Mouse (Mus musculus) adrenal gland, postnatal 14 days (tissue): ENCODE data around the gene Trem2. TPM values are rescaled to one million over a fixed set of nuclear protein-coding genes. Genes with fewer than 3 reads are reported as not detected.
"Not testable (repeated sequence)": the region's sequence is repeated elsewhere in the genome, so short reads cannot be mapped to it uniquely, and the experiment has no call there.

Source experiments
- DNase-seq: peaks from one replicate; pipeline ENCODE4 v3.0.0; 2021; ENCODE audit warnings: mixed read lengths
- long read RNA-seq, 2 experiments: library from polyadenylated mRNA; stranded (forward); transcript quantifications; one replicate each; pipeline ENCODE4 v2.0.0; 2021
- total RNA-seq: library from RNA; stranded (reverse); gene quantifications from 2 replicates; pipeline ENCODE4 v1.2.3, GENCODE M21; 2021

Gene Trem2
- 2.1 and 2.4 TPM in 2 replicates for total RNA-seq
- long read RNA-seq, experiment 1, partial matches to known transcripts, result 0 of 2 reads
- long read RNA-seq, experiment 1, other reads (novel, unspliced or antisense), result 0 of 2 reads
- long read RNA-seq, experiment 2, partial matches to known transcripts, result 0 of 3 reads
- long read RNA-seq, experiment 2, other reads (novel, unspliced or antisense), result 0 of 3 reads

DNA sequence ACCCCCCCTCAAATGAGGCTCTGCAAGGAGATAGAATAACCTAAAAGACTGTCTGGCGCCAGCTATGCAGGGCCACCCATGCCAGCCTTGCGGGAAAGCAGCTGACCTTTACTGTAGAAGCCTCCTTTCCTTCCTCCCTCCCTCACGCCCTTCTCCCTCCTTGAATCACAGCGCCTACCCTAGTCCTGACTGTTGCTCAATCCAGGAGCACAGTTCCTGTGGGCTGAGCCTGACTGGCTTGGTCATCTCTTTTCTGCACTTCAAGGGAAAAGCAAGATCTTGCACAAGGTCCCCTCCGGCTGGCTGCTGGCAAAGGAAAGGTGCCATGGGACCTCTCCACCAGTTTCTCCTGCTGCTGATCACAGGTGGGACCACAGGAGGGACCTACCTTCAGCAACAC lies at the start of gene Trem2:
Trem2 (plus strand) TSS at position 171 of the 400 bp plus-strand sequence.
- DNase-seq, result peak; percentile 64

GRCm38 (mm10) chr17:48299203-48299602 lies 47.0 kb upstream of the Trem2 start, which contains the start of gene Treml2:
TSS of gene Treml2 (plus strand) at chr17:48299498.
- DNase-seq, result no peak

DNA sequence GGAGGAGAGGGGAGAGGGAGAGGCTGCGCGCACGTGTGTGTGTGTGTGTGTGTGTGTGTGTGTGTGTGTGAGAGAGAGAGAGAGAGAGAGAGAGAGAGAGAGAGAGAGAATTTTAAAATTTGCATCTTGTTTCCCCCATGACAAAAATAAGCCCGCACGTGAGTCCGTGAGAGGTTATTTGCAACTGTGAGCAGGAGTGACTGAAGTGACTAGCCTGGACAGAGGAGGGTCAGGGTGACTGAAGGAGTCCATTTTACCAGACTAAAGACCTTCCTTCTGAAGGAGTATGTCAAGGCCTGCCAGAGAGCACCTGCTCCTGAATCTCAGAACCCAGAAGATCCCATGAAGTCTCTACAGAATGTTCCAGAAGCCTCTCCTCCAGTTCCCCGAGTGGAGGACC lies 46.4 kb upstream of the Trem2 start:
- DNase-seq, result no peak

- peak; percentile 11 for DNase-seq
Measured at GRCm38 (mm10) chr17:48300199-48300598, 46.0 kb upstream of the Trem2 start.

GRCm38 (mm10) chr17:48300861-48301260 lies 45.3 kb upstream of the Trem2 start:
- no peak for DNase-seq

- DNase-seq, result no peak
Measured at GRCm38 (mm10) chr17:48301792-48302191, 44.4 kb upstream of the Trem2 start.

DNA sequence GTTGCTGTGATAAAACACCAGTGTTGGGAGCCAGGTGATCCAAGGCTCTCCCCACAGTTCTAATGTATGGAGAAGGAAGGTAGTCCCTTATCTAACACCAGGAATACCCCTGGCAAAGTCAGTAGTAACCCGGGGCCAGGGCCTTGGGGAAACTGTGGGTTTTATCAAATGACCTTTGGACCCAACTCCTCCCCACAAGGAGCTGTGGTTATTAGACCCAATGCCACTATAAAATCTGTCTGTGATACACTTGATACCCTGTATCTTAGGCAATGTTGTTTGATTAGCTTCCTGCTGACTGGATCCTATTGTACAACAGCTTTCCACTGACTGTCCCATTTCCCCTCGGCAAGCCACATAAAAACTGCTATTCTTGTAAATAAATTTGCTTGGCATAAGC lies 34.1 kb upstream of the Trem2 start:
- no peak for DNase-seq

- DNase-seq, result not testable (repeated sequence)
Measured at GRCm38 (mm10) chr17:48315905-48316579, 30.2 kb upstream of the Trem2 start, which contains the start of gene B430306N03Rik. TSS of gene B430306N03Rik (plus strand) at chr17:48316141.

DNA sequence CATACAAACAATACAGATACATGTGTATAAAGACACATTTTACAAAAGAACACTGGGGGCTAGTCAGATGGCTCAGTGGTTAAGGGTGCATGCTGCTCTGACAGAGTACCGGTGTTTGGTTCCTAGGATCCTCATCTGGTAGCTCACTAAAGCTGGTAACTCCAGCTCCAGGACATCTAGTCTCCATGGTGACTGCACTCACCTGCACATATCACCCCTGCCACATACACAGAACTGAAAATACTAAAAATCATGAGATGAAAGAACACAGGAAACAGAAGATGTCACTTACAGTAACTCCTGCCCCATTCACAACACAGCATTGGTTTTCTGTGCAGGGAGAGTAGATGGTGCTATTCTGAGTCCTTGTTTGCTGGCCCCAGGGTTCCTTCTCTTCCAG lies 27.5 kb upstream of the Trem2 start:
- no peak for DNase-seq

- no peak for DNase-seq
Measured at GRCm38 (mm10) chr17:48321279-48321678, 24.9 kb upstream of the Trem2 start.

- DNase-seq, result no peak
Measured at GRCm38 (mm10) chr17:48323236-48323635, 23.0 kb upstream of the Trem2 start.

DNA sequence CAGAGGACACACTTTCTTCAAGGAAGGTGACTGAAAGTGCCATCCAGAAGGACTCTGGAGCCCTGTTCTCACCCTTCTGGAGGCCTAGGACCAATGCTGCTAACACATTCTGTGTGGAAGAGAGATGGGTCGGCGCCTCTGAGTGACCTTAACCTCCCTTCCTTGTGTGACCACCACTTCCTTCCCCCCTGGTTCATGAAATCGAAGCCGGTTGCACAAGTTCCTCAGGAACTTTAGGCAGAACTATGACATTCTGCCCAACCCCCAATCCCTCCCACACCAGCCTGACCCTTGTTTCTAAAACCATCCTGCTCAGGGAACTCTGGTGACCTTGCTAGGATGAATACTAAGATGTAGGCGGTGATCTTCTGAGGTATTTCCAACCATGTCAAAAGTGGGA lies 21.9 kb upstream of the Trem2 start:
- no peak for DNase-seq

DNA sequence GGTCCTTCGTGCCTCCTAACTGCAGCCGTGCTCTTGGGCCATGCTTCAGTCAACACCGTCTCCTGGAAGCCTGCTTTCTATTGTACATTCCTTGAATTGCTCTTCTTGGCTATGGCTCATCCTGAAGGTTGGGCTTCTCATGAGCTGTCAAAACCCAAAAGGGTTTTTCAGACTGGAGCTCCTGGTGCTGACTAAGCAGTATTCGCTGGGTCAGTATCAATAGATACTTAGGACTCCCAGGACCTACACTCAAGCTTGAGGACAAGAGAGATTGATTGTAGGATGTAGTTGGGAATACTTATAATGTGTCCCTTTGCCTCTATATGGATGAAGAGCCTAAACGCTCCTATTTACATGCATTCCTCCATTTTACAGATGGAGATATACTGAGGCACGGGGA lies 21.1 kb upstream of the Trem2 start:
- DNase-seq, result no peak

DNA sequence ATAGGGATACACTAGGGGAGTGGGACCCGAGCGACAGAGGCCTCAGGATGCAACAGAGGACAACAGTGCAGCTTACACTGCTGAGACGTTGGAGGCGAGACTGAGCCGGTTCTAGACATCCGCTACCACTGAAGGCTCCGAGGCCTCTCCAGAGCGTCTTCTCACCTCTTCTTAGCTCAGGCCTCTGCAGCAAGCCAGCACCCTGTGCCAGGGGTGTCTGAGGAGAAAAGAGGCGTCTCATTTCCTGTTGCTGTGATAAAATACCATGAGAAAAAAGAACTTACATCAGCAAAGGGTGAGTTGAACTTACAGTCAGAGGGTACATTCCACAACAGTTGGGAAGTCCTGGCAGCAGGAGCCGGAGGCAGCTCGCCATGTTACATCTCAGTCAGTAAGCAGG lies 20.6 kb upstream of the Trem2 start:
- DNase-seq, result no peak

DNA sequence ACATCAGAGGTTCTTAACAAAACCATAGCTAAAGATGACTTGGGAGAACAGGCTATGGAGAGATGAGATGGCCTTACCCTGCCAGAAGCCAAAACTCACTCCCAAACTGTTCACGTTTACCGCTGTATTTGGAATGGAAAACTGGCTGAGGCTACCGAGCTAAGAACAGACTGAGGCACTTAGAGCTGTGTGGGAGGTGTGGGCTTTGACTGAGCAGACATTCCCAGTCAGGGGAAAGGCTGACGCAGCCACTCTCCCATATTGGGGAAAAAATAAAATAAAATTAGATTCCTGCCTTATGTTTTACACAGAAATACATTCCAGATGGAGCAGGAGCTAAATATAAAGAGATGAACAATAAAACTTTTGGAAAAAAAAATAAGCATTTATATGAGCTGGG lies 19.5 kb upstream of the Trem2 start:
- DNase-seq, result no peak

GRCm38 (mm10) chr17:48332524-48332923 lies 13.7 kb upstream of the Trem2 start:
- no peak for DNase-seq

DNA sequence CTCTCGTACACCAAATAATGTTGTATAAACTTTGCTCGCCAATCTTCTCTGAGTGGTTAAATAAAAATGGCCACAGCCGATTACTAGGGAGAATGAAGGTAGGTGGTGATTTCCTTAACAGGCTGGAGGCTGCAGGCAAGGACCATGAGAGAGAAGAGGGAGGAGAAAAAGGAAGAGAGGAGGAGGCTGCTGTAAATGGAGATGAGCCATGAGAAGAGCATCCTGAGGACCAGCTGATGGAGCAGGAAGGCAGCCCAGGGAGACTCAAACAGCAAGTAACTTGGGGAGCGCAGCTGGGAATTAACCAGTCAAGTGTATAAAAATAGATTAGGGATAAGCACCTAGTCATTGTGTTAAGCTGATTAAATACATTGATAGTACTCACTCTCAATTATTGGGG lies 12.0 kb upstream of the Trem2 start:
- no peak for DNase-seq

DNA sequence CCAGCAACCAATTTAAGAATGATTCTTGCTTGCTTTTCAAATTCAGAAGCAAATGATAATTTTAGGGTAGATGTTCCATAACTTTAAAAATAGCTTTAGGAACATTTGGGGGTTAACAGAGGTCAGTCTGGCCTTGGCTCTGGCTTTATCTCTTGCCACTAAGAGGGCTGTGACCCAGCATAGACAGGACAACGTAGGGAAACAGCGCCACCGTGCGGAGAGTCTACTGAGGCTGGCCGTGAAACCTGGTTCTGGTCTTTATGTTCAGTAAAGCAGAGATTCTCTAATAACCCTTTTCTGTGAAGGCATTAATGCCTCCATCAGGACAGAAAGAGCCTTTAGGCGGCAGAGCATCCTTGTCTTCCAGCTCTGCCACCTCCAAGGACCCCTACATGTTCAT lies 9.3 kb upstream of the Trem2 start:
- DNase-seq, result peak; percentile 90

DNA sequence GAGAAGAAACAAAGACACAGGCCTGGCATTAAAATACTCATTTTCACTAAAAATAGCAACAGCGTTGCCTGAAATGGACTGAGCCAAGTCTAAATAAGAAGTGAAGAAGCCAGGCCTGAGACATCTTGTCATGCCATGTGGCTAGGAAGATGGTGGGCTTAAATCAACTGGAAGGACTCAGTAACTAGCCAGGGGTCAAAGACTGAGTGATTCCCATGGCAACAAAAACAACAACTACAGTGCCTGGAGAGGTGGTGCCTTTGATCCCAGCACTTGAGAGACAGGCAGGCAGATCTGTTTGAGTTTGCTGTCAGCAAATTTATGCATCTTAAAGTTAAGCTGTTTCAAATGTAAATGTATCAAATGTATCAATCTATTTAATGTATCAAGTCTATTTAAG lies 5.9 kb upstream of the Trem2 start:
- no peak for DNase-seq

GRCm38 (mm10) chr17:48341947-48342346 lies 4.3 kb upstream of the Trem2 start:
- DNase-seq, result no peak

- DNase-seq, result no peak
Measured at GRCm38 (mm10) chr17:48343065-48343464, 3.1 kb upstream of the Trem2 start.

DNA sequence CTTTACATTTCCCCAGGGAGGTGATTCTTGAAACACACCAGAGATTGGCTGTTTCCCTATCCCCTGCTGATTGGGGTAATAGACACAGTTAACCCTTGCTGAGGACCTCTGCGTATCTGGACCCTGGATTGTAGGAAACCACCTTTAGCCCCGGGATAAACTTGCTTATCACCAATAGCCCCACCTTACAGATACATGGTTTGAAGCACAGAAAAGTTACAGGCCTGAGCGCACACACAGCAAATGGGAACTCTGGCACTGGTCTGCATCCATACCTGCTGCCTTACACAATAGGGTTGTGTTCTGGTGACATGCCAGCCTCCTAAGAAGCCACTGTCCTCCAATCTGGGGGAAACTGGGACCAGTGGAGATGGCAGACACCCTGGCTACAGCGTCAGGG lies 377 bp upstream of the Trem2 start:
- no peak for DNase-seq

DNA sequence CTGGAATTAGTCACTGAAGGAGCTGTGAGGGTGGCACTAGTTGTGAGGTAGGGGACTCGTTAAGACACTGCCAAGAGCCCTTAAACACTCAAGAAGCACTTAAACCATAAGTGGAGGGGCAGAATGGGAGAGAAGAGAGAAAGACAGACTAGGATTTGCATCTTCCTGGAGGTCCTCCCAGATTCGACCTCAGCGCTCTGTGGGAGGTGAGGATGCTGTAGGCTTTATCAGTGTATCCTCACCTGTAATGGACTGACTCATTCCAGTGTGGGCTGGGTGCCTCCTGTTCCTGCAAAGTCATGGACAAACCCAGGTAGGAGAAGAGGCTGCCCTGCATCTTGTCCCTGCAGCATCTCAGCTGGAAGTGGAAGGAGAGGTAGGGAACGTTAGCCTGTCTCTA lies 633 bp downstream of the Trem2 start:
- DNase-seq, result no peak

GRCm38 (mm10) chr17:48347287-48347686 lies 1.1 kb downstream of the Trem2 start:
- DNase-seq, result no peak
